In the genomic region with DNA sequence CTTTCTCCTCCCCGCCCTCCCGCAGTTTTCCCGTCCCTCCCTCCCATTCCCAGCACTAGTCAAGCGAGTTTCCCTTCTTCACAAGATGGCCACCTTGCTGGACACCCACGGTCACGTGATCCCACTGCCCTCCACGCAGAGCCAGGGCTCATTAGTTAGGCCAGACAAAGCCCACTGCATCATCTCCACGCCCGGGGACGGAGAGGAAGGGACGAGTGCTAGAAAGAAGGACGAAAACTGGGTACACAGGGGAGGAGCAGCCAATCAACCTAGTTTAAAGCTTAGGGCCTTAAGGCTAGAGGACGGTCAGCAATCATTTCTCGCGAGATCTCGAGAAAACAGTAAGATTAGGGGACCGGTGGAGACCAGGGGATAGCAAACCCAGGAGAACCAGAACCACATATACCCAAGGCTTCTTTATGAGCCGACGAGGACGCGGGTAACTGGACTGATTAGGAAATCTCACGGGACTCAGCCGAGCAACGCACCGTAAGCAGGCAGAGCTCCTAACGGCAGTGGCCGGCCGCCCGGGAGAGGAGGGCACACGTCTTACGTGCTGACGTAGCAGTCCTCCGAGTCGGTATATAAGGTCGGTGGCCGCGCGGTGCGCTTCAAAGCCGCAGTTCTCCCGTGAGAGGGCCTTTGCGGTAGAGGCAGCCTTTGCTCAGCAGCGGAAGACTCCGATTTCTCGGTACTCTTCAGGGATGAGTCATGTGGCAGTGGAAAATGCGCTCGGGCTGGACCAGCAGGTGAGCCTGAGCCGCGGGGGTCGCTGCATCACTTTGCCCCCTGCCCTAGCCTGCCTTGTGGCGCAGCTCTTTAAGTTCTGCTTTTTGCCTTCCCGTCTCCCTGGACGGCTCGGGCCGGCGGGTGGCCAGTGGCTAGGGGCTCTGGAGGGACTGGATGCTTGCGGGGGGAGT, we compare ENCODE assay signal across 7 mouse cellular contexts. TPM values are rescaled to one million over a fixed set of nuclear protein-coding genes. Genes with fewer than 3 reads are reported as not detected.
DNase-seq lines count a peak whose midpoint lies in the region; ATAC-seq lines count a peak whose summit lies in the region.

A gene (plus strand): TSS at position 562 of the 920 bp plus-strand sequence.

- H3K36me3 ChIP-seq in intestine, embryonic 15.5 days: no peaks in the 10 kb centered on the region
- H3K36me3 ChIP-seq in midbrain, embryonic 10.5 days: peaks cover 28% of the 10 kb centered on the region

- H3K4me2 ChIP-seq in intestine, embryonic 15.5 days (replicated peaks): peak within 1 kb of the TSS; percentile 67

- H3K4me3 ChIP-seq in intestine, embryonic 15.5 days (replicated peaks): peak within 1 kb of the TSS; percentile 82
- peak within 1 kb of the TSS; percentile 84 for H3K4me3 ChIP-seq in midbrain, embryonic 10.5 days

- peak within 1 kb of the TSS; percentile 98 for H3K27ac ChIP-seq in intestine, embryonic 15.5 days
- peak within 1 kb of the TSS; percentile 100 for H3K27ac ChIP-seq in midbrain, embryonic 10.5 days (replicated peaks)

- H3K9me3 ChIP-seq in intestine, embryonic 15.5 days: no peaks in the 10 kb centered on the region
- H3K9me3 ChIP-seq in midbrain, embryonic 10.5 days (replicated peaks): no peaks in the 10 kb centered on the region

- DNase-seq in adrenal gland, adult 18-20 months (ENCODE audit: low spot score in 2 of 2): peak; percentile 82 to 96
- DNase-seq in embryo, embryonic 11 days: peak; percentile 92
- peak; percentile 85 to 91 for DNase-seq in gastrocnemius, postnatal 36 days
- DNase-seq in left cerebral cortex, postnatal 25 days (ENCODE audit: low spot score in 2 of 2): peak; percentile 89 to 95
- DNase-seq in midbrain, embryonic 10.5 days (ENCODE audit: low spot score): peak; percentile 88
- DNase-seq in right cerebral cortex, postnatal 4 days: peak; percentile 87

- H3K4me1 ChIP-seq in intestine, embryonic 15.5 days (replicated peaks): no peaks in the 10 kb centered on the region
- H3K4me1 ChIP-seq in midbrain, embryonic 10.5 days: peaks cover 29% of the 10 kb centered on the region

- H3K27me3 ChIP-seq in intestine, embryonic 15.5 days (replicated peaks): no peaks in the 10 kb centered on the region
- peaks cover 23% of the 10 kb centered on the region for H3K27me3 ChIP-seq in midbrain, embryonic 10.5 days (ENCODE audit: low read depth, poor library complexity, severe bottlenecking)

- ATAC-seq in intestine, embryonic 15.5 days: peak; percentile 94

- WGBS in intestine, embryonic 15.5 days: 0% methylated on average over 57 of the region's 57 CpGs
- 0% methylated on average over 57 of the region's 57 CpGs for WGBS in midbrain, embryonic 10.5 days

- peak within 1 kb of the TSS; percentile 98 for H3K9ac ChIP-seq in intestine, embryonic 15.5 days

- intact Hi-C loops in gastrocnemius, postnatal 36 days (cut with DNase I): loop anchor here (5.0 kb wide), 1 partner anchor 182 kb away; no protein-coding TSS in a partner anchor
- intact Hi-C loops in left cerebral cortex, postnatal 25 days (cut with DNase I): loop anchor here (1.0 to 5.0 kb wide), 6 partner anchors 38 to 377 kb away; no protein-coding TSS in a partner anchor

RNA-seq across cellular contexts. Expression of the gene that starts here (rescaled TPM):
- 100 to 1,000 TPM; 276 to 511 TPM for total RNA-seq in adrenal gland, adult 18-20 months (2021)
- total RNA-seq in gastrocnemius, postnatal 36 days (2021): 100 to 1,000 TPM in 1 of 2 experiments, 10 to 100 TPM in 1; 91.8 to 165 TPM
- 112 and 128 TPM in 2 replicates for polyA plus RNA-seq in intestine, embryonic 15.5 days (2015; fragmentation: Nextera tagmentation; extraction: Ambion mirVana)
- total RNA-seq in left cerebral cortex, postnatal 25 days (2021): 100 to 1,000 TPM; 154 to 182 TPM
- 148 and 156 TPM in 2 replicates for polyA plus RNA-seq in midbrain, embryonic 10.5 days (2016; fragmentation: Nextera tagmentation; extraction: Ambion mirVana)

Comparison
In these comparisons a context has a peak if more than half of its experiments do, and no peak if none do; other contexts are left out.
1. Peak in every context shown above with its lines: DNase-seq, ATAC-seq, H3K4me3 ChIP-seq and H3K27ac ChIP-seq.